Mouse (Mus musculus): ENCODE measurements around the gene Cntnap2.

Gene Cntnap2

GRCm38 (mm10) chr6:45938263-45938662 lies 879.1 kb downstream of the Cntnap2 start:
- no peak for DNase-seq (ENCODE audit: low read depth, low spot score)

- DNase-seq (ENCODE audit: low read depth, low spot score) = no peak
These were observed 879.6 kb downstream of the Cntnap2 start for GRCm38 (mm10) chr6:45938775-45939174.

GRCm38 (mm10) chr6:45945144-45945985 lies 886.2 kb downstream of the Cntnap2 start:
- DNase-seq (ENCODE audit: low read depth, low spot score) = no peak

GRCm38 (mm10) chr6:45954773-45955172 lies 895.6 kb downstream of the Cntnap2 start:
- no peak for DNase-seq (ENCODE audit: low read depth, low spot score)

- DNase-seq (ENCODE audit: low read depth, low spot score) = no peak
These were observed 905.3 kb downstream of the Cntnap2 start for GRCm38 (mm10) chr6:45964494-45964893.

- no peak for DNase-seq (ENCODE audit: low read depth, low spot score)
These were observed 915.5 kb downstream of the Cntnap2 start for GRCm38 (mm10) chr6:45974471-45975154.

GRCm38 (mm10) chr6:45979171-45979570 lies 920.0 kb downstream of the Cntnap2 start:
- no peak for DNase-seq (ENCODE audit: low read depth, low spot score)

- DNase-seq (ENCODE audit: low read depth, low spot score) = no peak
These were observed 928.9 kb downstream of the Cntnap2 start for GRCm38 (mm10) chr6:45988051-45988450.

- DNase-seq (ENCODE audit: low read depth, low spot score) = no peak
These were observed 931.9 kb downstream of the Cntnap2 start for GRCm38 (mm10) chr6:45991086-45991485.

GRCm38 (mm10) chr6:46022515-46023143 lies 963.5 kb downstream of the Cntnap2 start:
- no peak for DNase-seq (ENCODE audit: low read depth, low spot score)

GRCm38 (mm10) chr6:46031821-46032594 lies 972.9 kb downstream of the Cntnap2 start:
- no peak for DNase-seq (ENCODE audit: low read depth, low spot score)

- no peak for DNase-seq (ENCODE audit: low read depth, low spot score)
These were observed 974.0 kb downstream of the Cntnap2 start for GRCm38 (mm10) chr6:46033108-46033507.

- no peak for DNase-seq (ENCODE audit: low read depth, low spot score)
These were observed 981.5 kb downstream of the Cntnap2 start for GRCm38 (mm10) chr6:46040671-46041070.

GRCm38 (mm10) chr6:46080236-46080635 lies 1021.1 kb downstream of the Cntnap2 start:
- no peak for DNase-seq (ENCODE audit: low read depth, low spot score)

GRCm38 (mm10) chr6:46081432-46081831 lies 1022.3 kb downstream of the Cntnap2 start:
- DNase-seq (ENCODE audit: low read depth, low spot score) = no peak

- DNase-seq (ENCODE audit: low read depth, low spot score) = no peak
These were observed 1084.2 kb downstream of the Cntnap2 start for GRCm38 (mm10) chr6:46143189-46143841.

- no peak for DNase-seq (ENCODE audit: low read depth, low spot score)
These were observed 1107.7 kb downstream of the Cntnap2 start for GRCm38 (mm10) chr6:46166837-46167236.

GRCm38 (mm10) chr6:46197298-46197697 lies 1138.1 kb downstream of the Cntnap2 start:
- DNase-seq (ENCODE audit: low read depth, low spot score) = no peak

GRCm38 (mm10) chr6:46201828-46202227 lies 1142.7 kb downstream of the Cntnap2 start:
- no peak for DNase-seq (ENCODE audit: low read depth, low spot score)

- no peak for DNase-seq (ENCODE audit: low read depth, low spot score)
These were observed 1146.4 kb downstream of the Cntnap2 start for GRCm38 (mm10) chr6:46205531-46205930.

- DNase-seq (ENCODE audit: low read depth, low spot score) = no peak
These were observed 1173.7 kb downstream of the Cntnap2 start for GRCm38 (mm10) chr6:46232889-46233288.

Measured in 3T3-L1 (cell line).